Mouse (Mus musculus) cerebellum, postnatal 25 days (tissue): ENCODE results near the gene Naaladl2.
A peak's percentile ranks its signal among the peaks of the same experiment; 100 is the strongest.

ENCODE experiments used
- DNase-seq, 2 experiments: peaks; one replicate each; pipeline ENCODE4 v3.0.0; 2021; ENCODE audit warnings: mixed read lengths in 2 of 2

Naaladl2 gene

DNA sequence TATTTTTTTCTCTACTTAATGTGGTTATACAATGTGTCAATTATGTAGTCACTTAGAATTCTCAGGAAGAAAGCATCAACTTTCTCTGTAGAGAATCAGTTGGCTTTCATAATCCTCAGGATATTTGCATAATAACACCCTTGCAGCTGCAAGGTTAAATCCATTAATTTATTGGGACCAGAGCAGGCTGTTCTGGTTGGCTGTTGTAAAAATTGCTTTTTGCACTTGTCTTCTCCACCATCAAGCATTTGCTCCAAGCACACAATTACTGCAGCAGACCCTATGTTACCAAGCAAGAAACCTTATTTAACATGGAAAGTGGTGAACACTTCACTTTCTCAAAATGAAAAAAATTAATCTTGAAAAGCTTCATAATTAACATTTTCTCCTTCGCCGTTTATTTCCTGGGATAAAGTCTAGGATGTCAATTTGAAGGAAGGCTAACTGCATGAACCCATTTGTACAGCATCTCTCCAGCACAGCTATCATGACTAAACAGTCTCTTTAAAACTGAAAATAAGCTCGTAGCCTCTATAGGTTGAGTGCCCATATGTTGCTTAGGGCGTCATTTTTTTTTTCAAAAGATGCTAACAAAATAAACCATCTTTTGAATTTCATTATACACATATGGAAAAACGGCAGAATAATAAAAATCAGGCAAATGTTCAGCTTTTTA is 205.4 kb downstream of the Naaladl2 start:
- DNase-seq: no peak

DNA sequence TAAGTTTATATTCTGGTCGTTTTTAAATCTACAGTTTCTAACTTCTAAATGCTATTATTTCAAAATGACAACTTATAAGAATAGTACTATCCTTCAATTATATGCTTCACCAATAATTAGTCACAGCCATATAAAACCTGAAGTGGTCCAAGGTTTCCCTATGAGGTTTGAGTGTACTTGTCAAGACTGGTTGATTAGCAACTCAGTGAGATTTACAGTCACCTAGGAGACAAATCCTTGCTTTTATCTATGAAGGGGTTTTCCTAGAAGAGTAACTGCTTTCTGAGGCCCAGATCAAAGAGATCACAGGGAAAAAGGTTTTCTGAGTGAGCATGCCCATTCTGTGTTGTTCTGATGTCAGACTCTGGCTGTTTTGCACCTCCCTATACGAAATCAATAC is 222.2 kb downstream of the Naaladl2 start:
- no peak for DNase-seq

DNA sequence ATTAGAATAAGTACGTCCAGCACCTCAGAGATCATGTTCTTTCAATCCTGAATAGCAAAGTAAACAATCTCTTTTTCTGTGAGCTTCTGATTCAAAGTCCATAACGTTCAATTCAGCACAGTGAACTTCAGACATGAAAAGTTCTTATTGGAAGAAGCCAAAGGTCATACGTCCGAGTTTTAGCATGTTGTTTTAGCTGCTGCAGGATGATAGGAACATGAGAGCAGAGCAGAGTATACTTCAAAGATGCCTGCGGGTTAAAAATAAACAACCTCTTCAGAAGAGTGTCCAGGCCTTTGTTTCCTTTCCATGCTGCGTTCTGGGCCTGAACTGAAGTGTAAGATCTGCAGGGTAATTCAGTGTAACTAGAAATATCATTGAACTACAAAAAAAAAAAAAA is 222.7 kb downstream of the Naaladl2 start:
- DNase-seq: no peak

DNA sequence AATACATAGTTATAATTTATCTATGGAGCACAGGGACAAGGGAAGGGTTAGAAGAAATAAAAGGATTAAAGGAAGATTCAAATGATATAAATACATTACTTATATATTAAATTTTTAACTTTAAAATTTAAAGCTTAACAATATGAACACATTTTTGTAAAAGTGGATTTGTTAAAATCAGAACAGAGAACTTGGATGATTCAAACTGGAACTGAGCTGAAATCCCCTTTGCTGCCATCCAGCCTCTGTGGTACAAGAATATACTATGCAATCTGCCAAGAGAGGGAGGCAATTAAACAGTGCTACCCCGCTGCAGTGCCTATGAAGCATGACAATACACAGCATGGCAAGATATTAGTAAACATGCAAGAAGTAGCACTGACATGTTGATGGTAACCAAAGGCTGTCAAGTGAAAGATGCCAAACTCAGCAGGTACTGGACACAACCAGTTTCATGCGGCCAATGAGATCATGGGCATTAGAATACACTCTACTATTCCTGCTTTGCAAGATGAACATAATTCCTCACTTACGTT is 238.6 kb downstream of the Naaladl2 start:
- peak; percentile 19 to 27 for DNase-seq

DNA sequence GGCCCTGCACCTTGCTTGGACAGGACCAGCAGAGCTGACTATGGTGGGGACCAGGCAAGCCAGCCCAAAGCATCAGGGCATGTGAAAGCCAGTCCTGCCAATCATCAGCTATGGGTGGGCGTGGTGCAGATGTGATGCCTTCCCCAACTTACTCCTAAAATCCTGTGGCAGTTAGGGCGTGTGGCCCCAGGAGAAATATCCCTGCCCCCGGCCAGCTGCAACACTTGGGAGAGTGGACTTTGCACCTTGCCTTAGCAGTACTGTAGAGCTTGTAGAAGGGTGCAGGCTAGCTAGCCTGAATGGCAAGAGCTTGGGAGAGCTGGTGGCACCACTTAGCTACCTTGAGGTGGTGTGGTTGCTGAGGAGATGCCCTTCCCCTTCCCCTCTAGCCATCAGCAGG is 255.3 kb downstream of the Naaladl2 start:
- no peak for DNase-seq

GRCm38 (mm10) chr3:24872254-24872653 is 271.8 kb downstream of the Naaladl2 start:
- no peak for DNase-seq

GRCm38 (mm10) chr3:24852936-24853335 is 291.1 kb downstream of the Naaladl2 start:
- no peak for DNase-seq

- DNase-seq: no peak
These were observed 347.3 kb downstream of the Naaladl2 start for GRCm38 (mm10) chr3:24796739-24797138.

DNA sequence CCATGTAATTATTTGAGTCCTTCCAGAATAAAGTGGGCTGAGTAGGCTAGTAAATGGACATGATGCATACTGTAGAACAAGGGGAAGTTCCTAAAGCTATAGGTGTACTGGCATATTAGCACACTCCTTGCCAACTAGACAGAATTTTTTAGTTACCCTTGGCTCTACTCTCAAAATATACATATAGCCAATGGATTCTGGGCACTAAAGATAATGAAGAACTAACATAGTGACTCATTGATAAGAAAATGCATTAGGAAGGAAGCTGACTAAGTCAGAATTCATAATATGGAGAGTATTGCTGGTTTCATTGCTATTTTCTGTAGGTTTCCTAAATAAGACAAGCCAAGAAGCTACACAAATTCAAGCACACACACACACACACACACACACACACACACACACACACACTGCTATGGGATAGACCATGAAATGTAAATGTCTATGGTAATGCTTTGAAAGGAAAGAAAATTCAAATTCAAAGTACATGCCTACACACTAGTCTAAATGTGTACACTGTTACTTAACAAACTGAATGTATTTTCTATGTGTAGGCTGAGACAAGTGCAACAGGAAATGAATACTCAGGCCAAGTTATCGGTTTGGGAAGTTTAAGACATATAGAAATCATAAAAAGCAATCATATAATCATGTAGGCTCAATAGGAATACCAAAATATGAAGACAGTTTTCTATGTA is 356.5 kb downstream of the Naaladl2 start:
- DNase-seq: no peak

DNA sequence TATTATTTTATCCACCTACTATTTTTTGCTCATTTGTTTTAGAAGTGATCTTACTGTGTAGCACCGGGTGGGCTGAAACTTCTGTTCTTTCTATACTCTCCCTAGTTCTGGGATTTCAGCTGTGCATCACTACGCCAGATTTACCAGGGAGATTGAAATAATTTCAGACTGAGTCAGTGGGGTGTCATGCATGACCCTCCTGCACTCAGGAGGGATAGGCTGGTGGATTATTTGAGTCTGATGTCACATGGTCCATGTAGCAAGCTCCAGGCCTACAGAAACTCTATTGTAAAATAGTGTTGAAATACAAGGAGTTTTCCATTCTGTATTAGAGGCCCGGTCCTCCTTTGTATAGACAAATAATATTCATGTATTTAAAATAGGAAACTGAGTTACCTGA is 360.0 kb downstream of the Naaladl2 start:
- DNase-seq: no peak

GRCm38 (mm10) chr3:24783462-24783829 is 360.6 kb downstream of the Naaladl2 start:
- DNase-seq: no peak

- DNase-seq: no peak
These were observed 361.1 kb downstream of the Naaladl2 start for GRCm38 (mm10) chr3:24782784-24783461.

DNA sequence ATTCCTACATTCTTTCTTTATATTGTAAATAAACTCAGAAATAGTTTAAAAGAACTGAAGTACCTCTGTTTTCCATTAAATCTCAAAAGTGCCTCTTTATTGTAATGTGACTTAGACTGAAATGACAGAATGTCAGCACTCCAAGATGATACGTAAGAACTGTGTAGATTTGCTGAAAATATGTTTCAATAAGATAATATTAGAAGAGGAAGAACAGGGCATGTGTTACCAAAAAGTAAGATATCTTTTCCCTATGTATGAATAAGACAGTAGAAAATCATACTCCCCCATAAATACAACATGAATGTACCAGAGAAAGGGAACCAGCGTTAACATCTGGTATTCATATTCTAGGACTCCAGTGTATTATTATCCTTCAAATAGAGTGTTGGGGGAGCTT is 362.4 kb downstream of the Naaladl2 start:
- DNase-seq: no peak

DNA sequence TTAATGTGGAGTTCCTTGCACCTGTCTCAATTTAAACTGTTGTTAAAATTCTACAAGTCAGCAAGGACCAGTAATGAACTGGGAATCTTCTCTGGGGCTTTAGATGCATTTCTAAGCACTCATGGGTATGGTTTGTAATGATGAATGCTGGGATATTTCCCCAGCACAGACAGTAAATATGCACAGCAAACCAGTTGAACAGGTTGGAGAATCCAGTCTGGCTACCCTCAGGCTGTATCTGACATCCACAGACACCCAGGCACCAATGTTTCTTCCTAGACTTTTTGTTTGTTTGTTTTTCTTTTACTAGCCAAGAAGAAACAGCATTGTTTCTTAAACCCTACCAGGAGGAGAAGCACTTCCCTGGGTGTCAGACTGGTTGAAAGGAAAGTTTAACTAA is 365.6 kb downstream of the Naaladl2 start:
- DNase-seq: no peak

- DNase-seq: no peak
These were observed 395.0 kb downstream of the Naaladl2 start for GRCm38 (mm10) chr3:24749055-24749454.

DNA sequence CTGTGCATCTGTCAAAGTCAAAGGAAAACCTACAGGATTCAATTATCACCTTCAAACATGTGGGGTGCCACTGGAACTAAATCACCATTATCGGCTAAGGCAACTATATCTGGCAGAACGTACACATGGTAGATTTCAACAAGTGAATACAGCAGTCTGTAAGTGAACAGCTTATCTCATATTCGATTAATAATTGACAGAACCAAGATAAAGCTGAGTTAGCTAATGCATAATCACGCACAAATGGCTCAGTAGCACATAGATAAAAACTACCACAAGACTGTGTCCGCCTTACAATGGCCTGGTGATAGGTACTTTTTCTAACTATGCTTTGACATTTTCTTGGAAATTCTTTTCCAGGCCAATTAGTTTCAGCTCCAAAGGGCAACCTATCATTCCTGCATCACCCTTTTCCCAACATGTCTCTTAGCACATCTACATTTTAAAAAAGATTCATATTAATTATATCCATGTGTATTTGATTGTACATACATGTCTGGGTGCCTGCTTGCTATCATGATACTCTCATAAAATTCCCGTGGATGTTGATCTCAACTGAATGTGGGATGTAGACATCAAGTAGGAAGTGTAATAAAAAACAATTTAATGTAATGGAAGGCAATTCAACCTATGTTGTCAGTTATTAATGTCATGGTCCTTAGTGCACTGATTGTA is 396.7 kb downstream of the Naaladl2 start:
- no peak for DNase-seq

GRCm38 (mm10) chr3:24743946-24744345 is 400.1 kb downstream of the Naaladl2 start:
- no peak for DNase-seq

- DNase-seq: no peak
These were observed 424.8 kb downstream of the Naaladl2 start for GRCm38 (mm10) chr3:24719181-24719749.

DNA sequence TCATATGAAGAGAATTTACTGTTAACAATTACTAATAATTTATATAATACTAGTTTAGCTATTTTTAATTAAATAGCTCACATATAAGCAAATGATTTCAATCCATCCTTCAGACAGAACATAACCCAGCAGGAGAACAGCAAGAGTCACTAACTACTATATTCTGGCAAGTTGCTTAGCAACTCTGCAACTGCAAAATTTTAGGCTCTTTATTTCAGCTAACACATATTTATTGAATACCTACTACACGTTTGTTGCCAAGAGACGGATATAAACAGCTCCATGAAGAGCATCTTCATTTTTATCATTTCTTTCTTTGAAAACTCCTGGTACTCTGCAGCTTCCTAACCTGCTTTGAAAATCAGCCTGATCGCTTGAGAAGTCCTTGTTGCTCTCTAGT is 429.3 kb downstream of the Naaladl2 start:
- DNase-seq: no peak

DNA sequence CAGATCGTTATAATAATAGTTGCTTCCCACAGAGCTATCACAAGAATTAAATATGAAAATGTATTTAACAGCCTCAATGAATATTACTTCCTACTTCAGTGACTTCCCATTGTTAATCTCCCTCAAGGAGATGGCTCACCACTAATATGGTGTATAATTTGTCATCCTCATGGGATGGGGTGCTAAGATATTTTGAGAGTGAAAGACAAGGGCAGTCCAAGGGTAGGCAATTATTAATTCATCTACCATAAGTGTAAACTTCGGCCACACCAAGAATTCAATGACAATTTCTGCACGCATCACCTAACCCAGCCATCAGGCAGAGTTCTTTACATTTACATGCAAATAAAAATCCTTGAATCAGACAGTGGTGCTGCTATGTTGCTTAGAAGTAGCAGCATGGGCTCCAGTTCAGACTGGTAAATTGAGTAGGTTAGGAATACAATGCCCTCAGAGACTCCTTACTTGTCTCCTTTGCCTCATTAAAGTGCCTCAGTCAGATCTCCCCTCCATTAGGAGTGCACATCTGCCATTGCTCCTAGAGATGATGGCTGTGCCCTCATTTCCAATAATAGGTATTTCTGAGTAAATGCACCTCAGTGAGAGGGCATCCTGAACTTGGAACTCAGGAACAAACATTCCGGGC is 438.2 kb downstream of the Naaladl2 start:
- DNase-seq: no peak

DNA sequence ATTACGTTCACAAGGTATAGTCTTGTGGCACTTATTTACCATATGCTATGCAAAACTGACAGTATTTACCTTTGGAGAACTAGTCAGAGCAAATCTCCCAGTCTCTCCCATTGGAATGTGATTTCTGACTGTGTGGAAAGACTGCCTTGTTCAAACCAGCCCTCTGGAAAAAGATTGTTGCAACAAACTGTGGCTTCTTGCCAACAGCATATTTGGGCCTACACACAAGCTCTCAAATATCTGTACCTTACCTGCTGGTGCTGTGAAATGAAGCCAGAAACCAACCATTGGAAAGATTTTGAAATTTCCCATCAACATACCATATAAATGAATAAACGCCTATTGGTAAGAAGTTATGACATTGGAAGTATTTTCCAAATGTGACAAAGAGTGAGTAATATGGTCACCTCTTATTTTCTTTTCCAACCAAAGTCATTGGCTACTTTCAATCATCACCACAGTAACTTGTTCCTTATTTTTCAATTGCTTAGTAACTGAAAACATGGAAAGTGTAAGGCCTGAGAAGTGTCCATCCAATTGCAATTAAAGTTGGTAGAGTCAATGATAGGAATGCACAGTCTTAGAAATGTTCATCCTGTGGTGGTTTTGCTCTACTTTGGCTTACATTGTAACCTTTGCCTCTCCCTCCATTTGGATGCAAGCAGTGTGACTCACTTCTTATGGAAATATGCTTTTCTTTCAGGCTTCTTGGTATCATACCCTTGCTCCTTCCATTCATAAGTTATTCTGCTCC is 453.7 kb downstream of the Naaladl2 start:
- DNase-seq: peak in 1 of 2 experiments; percentile 18

DNA sequence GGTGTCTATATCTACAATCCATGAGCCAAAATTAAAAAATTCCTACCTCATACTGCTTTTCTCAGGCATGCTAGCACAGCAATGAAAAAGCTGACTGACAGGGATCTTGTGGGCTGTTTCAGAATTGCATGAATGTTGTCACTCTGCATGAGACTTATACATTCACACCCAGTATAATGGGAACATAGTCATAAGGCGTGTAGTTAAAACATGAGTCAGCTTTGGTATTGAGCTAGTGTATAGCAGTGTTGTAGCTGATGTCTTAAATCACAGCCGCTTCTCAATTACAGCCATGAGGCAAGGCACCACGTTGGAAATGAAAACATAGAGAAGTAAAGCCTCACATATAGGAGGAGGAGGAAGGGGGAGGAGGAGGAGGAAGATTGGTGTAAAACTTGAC is 473.6 kb downstream of the Naaladl2 start:
- no peak for DNase-seq
